Mouse (Mus musculus): Measurements from ENCODE around the gene Itga5.
A peak's percentile ranks its signal among the peaks of the same experiment; 100 is the strongest.

Itga5 gene

DNA sequence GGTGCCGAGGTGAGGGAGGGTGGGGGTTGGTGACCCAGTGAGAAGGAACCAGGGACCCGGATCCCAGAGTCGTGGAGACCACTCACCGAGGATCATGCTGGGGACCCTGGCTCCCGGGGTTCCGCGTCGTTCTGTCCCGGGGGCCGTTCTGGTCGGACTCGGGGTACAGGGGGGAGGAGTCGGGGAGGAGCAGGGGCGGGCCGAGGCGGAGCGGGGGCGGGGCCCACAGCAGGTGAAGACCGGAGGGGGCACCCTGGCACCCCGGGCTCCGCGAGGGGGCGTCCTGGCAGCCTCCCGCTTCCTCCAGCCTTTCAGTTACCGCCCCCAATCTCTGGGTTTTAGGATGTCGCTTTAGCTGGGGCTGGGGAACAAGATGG is 26.6 kb downstream of the Itga5 start, which contains the start of gene Zfp385a:
Zfp385a (minus strand) TSS at position 133 of the 377 bp plus-strand sequence.
- DNase-seq (ENCODE audit: low spot score in 2 of 2) = peak; percentile 73 to 74

DNA sequence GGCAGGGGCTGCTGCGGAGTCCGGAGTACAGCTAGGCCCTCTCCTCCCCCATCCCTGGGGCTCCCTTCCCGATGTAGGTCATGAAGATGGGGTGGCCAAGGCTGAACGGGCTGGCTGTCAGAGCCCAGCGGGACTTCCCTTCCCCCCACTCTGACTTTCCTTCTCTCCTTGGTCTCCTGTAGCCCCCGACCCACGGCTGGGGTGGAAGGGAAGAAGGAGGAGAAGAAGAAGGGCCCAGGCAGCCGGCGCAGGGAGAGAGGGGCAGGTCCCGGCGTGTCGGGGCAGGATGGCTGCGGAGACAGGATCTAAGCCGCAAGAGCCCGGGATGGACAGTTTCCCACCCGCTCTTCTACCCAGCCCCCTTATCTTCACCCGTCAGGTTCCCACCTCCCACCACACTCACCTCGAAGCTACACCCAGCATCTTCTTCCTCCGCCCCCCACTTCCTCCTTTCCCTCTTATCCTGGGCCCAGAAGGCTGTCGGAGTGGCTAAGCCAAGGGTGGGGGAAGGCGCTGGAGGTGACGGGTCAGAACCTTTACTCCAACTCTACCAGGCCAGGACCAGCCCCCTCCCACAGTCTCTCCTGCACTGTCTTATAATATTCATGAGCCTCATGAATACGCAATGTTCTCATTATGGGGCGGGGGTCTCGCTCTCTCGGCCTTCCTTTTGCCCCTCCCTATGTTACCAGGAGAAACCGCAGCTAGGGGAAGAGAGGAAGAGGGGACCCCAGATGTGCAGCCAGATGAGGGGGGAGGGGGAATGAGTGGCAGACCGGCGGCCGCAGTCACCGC is 27.2 kb downstream of the Itga5 start:
- peak in 1 of 2 experiments; percentile 51 for DNase-seq (ENCODE audit: low spot score in 2 of 2)

DNA sequence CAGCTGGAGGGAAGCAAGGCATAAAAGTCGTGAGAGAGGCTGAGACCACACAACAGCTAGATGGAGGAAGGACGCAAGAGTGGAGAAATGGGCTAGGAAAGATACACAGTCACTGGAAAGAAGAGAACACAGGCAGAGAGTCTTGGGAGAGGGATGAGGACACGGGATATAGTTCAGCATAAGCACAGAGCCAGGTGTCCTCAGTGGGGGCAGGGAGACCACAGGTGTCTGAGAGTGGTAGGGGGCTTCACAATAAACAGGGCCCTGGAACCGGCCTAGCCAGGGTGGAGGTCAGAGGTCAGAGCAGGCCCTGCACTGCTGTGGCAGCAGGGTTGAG is 27.8 kb downstream of the Itga5 start:
- no peak for DNase-seq (ENCODE audit: low spot score in 2 of 2)

DNA sequence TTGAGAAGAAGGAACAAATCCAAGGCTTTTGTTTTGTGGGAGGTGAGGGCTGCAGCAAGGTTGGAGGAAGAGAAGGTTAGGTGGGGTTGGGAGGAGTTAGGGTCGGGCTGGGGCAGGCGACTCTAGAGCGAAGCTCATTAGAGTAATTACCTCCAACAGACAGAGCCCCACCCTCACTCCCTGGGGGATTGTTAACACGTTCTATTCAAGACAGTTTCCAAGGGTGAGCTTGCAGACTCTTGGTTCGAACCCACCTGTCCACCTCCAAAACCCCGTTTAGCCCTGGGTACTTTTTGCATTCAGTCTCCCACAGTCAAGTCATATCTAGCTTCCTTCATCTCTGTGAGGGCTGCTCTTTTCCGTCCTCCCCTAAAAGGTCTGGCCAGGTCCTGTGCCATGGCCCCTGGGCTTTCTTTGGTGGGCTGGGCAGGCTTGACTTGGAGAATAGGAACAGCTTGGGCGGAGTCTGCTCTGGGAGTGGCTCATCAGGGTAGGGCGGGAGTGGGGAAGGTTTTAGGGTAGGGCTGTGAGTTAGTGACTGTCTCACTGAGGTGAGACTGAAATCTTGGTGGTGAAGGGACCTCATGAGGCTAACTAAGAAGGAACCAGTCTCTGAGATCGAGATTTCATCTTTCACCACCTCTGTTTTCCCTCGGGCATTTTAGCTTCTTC is 29.4 kb downstream of the Itga5 start:
- DNase-seq (ENCODE audit: low spot score in 2 of 2) = no peak

DNA sequence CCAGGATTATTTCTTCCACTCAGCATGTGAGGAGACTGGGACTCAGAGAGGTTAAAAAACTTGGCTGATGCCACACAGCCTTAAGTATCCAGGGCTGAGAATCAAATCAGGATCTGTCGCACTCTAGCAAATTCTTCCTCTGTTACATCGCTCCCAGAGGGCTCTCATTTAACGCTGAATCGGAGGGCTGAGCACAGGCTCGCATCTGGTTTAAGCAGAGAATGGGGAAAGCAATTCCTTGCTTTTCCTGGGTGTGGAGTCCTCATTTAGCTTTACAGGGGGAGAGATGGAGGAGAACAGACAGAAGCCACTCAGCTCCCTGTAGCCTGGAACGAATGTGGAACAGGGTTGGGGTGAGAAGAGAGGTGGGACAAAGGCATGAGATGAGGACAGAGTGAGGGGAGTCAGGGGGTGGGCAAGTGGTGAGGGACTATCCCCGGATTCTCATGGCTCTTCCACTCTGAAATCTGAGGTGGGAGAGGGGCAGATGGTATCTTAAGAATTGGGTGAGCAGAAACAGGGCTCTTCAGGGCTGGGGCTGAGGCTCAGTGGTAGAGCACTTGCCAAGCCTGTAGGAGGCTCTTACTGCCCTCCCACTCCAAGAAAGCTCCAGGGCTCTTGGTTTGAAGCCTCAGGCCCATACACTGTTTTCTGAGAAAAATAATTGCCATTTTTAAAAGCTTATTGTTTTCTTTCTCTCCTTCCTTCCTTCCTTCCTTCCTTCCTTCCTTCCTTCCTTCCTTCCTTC is 30.9 kb downstream of the Itga5 start:
- no peak for DNase-seq (ENCODE audit: low spot score in 2 of 2)

DNA sequence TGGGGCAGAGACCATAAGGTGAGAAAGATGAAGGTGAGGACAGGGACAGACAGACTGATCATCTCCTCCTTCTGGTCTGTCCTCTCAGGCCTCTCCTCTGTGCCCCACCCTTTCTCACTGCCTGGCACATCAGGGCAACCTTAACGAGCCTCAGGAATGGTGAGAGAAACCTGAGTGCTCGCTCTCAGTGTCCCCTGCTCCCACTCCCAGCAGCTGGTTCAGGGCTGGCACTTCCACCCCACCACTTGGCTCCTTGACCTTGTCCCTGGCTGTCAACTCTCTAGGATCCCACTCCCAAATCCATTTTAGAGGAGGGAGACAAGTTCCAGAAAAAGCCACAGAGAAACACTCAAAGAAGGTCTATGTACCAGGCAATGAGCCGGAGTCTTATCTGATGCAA is 31.5 kb downstream of the Itga5 start:
- no peak for DNase-seq (ENCODE audit: low spot score in 2 of 2)

DNA sequence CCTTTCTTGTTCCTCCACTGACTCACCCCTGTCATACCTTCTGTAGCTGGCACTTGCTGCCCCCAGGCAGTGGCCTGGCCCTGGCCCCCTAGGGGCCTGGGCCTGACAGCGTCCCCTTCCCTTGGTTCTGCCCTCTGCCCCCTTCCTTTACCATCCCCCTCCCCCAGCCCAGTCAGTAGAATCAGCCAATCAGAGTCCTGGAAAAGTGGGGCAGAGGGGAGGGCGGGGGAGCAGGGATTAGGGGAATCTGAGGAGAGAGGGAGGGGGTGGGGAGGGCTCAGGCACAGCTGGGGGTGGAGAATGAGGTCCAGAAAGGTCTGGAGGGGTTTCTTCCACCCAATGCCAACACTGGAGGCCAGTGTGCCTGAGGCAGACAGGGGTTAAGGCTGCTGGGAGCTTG is 32.4 kb downstream of the Itga5 start:
- no peak for DNase-seq (ENCODE audit: low spot score in 2 of 2)

DNA sequence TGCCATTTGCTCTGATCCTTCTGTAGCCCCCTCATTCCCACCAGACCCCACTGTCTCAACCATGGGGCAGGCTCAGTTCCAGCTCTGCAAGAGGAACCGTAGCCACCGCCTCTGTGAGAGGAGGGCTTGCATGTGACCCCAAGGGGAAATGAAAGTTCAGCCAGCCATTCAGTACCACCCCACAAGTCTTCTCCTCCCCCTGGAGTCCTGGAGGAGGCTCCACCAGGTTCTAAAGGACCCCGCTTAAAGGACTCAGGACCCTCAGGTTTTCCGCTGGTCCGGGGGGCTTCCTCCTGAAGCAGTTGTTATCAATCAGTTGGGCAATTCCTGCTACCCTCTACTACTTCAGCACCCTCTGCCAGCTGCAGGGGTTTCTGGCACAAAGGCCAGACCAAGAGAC is 32.8 kb downstream of the Itga5 start:
- DNase-seq (ENCODE audit: low spot score in 2 of 2) = no peak

DNA sequence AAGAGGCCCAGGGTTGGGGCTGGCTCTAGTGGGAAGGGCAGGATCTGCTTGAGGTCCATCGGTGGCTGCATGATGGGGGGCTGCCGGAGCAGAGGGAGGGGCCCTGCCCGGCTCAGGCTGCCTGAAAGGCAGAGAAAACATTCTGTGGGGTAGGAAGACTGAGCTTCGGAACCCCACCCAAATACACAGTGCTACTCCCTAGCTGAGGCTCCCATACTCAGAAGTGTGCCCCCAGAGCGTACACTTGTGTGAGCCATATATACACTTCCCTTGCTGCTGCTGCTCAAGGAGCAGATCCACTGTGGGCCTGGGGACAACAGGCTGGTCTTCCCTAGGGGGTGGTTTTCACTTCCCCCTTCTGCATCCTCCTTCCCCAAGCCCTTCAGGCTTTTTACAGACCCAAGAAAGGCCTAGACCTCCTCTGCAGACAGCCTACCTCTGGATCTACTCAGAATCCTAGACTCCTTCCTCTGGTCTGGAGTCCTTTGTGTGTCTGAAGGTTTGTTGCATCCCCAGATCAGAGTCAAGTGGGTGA is 33.4 kb downstream of the Itga5 start:
- DNase-seq (ENCODE audit: low spot score in 2 of 2) = no peak

DNA sequence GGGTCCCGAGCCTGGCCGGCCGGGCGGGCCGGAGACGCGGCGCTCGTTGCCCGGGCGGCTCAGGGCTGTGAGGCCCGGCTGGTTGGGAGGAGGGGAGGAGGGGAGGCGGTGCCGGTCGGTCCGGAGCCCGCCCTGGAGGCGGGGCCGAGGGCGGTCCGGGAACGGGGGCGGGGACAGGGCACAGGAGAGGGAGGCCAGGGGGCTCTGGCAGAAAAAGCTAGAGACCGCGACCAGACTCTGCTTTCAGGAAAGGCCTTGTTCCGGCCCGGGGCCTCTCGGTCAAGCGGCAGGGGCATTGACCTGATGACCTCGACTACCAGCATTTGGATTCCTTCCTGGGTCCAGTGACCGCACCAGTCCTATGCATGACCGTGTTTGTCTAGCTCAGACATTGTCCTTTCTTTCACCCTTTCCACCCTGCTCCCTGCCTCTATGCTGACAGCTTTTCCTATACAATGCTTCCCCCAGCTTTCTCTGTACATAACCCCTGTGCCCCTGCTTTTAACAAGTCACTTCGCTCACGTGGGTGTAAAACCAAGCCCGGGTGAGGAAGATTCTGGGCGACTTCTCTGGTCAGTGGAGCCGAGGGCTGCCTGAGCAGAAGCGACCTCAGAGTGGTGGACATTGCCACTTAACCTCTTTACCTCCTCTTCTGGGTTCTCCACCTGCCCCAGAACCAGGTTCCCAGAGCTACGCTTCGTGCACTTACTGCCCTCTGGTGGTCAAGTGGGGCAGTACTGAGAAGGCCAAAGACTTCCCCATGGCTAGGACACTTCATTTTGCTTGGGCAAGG is 42.9 kb downstream of the Itga5 start:
- peak in 1 of 2 experiments; percentile 77 for DNase-seq (ENCODE audit: low spot score in 2 of 2)

DNA sequence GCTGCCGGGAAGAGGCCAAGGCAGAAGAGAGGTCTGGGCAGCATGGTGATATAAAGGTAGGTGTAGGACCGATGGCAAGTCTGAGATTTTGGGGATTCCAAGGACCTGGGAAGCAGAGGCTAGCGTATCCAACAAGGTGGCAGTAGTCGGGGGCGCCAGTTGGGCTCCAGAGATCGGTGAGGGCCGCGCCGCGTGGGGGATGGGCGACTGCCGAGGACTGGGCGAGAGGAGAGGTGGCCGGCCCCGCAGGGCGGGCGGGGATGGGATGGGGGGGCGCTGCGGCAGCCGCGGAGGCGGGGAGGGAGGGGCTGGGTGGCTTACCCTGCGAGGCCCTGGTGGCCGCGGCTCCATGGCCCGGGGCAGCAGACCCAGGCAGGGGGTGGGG is 43.5 kb downstream of the Itga5 start:
- no peak for DNase-seq (ENCODE audit: low spot score in 2 of 2)

DNA sequence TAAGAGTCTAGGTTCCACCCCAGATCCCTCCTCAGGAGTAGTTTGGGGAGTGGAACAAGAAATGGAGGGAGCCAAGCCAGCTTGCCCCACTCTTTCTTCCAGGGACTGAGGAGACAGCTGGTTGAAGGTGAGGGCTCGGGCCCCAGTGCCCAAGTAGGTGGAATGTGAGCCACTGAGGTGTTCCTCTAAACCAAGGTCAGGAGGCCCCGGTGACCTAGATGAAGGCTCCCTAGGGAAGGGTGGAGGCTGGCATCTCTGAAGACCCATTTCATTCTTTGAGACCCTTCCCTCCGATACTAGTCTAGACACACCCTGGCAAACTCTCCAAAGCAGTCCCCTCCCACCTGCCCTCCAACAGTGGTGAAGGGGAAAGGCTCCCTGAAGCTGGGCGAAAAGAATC is 44.2 kb downstream of the Itga5 start:
- DNase-seq (ENCODE audit: low spot score in 2 of 2) = no peak

DNA sequence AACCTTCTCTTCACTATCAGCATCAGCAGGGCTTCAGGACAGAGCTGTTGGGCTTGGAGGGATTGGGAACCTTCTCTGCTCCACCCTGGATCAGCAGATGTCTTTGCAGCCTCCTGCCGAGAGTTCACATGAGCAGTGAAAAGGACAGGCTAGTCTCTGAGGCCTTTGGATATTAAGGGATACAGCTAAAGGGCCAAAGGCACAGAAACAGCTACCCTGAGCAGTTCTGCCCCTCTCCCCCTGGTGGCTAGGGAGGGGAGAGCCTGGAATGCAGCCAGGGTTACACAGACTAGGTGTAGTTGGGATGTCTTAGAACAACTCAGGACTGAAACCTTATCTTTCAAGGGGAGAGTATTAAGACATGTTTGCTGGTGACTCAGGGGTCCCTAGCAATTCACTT is 45.5 kb downstream of the Itga5 start:
- DNase-seq (ENCODE audit: low spot score in 2 of 2) = no peak

DNA sequence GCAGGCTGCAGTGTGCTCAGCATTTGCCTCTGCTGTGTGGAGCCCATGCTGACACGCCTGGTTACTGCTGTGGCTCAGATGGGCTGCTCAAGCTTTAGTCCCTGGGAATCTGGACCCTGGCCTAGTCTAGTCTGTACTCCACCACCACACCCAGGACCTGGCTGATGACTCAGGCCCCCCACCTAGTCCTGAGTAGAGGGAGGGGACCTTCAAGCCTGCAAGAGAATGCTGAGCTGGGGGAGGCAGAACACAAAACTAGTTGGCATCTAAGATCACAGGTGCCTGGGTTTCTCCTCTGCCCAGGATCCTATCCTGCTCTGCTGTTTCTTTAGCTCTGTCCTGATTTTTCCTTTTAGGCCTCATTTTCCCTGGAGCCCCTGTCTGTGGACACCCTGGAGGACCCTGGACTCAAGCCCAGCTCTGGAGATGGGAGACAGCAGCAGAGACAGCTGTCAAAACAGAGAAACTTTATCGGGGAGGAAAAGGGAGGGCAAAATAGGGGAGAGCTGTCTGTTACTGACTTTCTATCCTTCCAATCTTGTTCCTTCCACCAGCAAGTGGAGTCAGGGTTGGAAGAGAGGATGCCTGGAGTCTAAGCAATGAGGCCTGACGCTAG is 48.3 kb downstream of the Itga5 start:
- DNase-seq (ENCODE audit: low spot score in 2 of 2) = no peak

DNA sequence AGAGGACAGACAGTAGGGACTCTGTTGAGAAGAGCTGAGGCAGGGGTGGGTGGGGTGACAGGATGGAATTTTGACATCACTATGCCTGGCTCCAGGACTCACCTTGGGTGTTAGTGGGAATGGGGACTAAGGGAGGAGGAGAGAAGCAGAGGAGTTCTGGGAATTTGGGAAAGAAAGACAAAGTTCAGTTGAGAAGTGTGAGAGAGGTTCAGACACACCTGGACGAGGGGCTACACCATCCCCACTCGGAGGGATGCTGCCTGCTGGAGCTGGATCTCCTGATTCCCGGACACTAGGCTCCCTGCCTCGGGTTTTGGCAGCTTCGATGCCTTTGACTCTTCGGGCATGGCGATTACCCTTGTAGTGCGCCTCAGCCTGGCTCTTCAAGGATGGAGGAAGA is 48.8 kb downstream of the Itga5 start:
- DNase-seq (ENCODE audit: low spot score in 2 of 2) = no peak

DNA sequence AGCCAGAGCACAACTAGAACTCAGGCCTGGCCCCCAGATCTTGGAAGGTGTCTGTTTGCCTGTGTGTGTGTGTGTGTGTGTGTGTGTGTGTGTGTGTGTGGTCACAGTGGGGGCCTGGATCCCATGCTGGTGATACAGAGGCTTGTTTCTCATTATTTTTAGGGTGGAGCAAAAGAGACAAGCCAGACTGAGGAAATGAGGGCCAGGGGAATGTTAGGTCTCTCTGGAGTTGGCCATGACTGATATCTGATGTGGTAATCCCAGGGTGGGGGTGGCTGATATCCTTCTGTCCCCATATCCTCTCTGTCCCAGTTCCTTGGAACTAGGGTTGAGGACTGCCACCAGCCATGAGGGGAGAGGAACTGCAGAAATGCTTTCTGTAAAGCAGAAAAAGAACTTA is 49.4 kb downstream of the Itga5 start:
- DNase-seq (ENCODE audit: low spot score in 2 of 2) = no peak

DNA sequence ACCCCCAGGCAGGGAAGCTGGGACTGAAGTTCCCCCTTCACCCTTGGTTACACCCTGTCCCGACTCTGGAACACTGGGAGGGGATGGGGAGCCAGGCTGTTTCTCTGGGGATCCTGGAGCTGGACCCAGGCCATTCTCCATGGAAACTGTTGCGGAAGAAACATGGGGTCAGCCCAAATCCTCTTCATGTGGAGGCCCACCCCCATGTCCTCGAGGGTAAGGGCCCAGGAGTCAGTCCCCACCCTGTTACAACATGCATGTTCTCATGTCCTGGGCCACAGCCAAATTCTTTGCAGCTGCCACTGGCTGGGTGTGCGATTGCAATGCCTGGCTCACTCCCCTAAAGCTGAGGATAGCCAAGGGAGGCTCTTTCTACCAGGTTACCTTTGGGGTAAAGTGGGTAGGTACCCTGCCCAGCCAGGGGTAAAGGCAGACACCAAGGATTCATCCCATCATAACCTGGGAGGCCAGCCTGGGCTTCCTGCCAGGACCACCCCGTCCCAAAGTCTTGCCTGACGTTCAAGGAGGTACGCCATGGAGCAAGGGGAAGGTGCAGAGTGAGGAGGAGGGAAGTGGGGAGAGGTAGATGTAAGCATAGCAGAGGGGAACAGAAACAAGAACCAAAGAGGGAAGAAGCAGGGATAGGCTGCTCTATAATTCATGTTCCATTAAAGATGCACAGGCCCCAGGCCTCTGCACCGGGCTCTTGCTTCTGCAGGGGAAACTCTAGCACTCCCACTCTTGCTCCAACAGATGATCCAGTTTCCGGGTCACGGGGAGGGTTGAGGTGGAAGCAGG is 50.4 kb downstream of the Itga5 start:
- DNase-seq (ENCODE audit: low spot score in 2 of 2) = no peak

DNA sequence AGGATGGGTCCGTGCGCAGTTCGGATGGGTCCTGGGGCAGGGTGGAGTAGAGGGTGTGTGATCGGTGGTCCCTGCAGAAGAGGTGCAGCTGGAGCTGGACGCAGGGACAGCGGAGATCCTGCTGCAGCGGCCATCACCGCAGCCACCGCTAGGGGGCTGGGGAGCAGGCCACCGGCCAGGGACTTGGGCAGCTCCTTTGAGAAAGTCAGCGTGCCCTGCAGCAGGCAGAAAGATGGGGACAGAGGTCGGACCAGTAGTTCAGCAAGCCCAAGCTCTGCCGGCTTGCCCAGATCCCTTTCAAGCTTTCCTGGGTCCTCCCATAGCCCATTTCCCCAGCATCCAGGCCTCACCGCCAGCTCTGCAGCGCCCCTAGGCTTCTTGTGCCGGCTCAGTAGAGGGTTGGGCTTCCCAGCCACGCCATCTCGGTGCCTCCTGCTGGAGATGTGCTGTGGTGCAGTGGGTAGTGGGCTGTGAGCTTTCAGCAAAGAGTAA is 51.5 kb downstream of the Itga5 start:
- DNase-seq (ENCODE audit: low spot score in 2 of 2) = no peak

DNA sequence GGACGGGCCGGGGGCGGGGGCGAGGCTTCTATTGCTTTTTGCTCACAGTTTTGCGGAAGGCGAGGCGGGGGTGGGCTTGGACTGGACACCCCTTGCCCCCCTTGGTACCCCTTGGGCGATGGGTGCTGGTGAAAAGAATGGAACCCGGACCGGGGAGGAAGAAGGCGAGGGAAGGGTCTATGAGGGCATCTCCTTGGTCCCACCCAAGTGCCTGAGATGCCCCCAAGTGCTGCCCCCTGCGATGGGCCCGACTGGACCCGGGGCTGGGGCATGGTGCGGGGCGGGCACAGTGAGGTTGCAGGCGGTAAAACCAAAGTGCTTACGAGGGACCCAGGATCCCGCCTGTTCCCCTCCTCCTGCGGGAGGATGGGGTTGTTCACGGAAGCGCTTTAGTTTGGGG is 52.4 kb downstream of the Itga5 start:
- DNase-seq (ENCODE audit: low spot score in 2 of 2) = no peak

DNA sequence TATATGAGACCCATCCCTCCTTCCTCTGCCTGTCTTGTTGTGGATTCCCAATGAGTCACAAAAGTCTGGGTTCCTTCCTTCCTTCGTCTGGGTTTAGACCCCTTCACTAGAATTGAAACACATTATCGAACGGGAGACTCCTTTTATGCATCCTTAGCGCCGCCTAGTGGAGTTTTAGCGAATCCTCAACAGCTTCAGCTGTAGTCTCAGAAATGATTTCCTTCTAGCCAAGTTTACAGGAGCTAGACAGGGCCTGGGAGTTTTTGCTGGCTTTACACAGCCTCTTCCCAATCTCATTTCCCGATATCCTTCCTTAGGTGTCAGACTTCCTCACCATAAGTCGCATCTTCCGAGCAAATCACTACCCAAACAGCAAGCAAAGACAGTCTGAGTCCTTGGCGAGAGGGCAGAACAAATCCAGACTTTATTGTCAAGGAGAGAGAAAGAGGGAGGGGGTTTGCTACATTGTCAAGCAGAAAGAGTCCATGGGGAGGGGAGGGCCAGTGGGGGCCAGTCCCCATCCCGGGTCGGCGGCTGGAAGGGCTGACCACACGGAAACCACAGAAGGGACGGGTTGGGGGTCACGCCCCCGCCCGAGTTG is 53.0 kb downstream of the Itga5 start:
- DNase-seq (ENCODE audit: low spot score in 2 of 2) = peak; percentile 71 to 73
